Mouse (Mus musculus) lung, postnatal 0 days (tissue): ENCODE data around the gene Gars.

Experiments
- CTCF ChIP-seq: IDR thresholded peaks from 2 replicates; pipeline ENCODE4 v1.5.1; 2016; ENCODE audit warnings: antibody characterized with exemption, mild to moderate bottlenecking
- EP300 ChIP-seq: IDR thresholded peaks from 2 replicates; pipeline ENCODE4 v1.6.1; 2016; ENCODE audit warnings: antibody characterized with exemption, mild to moderate bottlenecking, control low read depth

GRCm38 (mm10) chr6:55123056-55123455 lies 85.2 kb downstream of the Gars start:
- TF ChIP-seq CTCF (no peak), EP300 (no peak)
